Mouse (Mus musculus) urinary bladder, postnatal 25 days (tissue): Measurements from ENCODE around the gene Ctxn1.

Experiments
- DNase-seq: peaks from one replicate; pipeline ENCODE4 v3.0.0; 2022; ENCODE audit warnings: low spot score

The Ctxn1 gene

DNA sequence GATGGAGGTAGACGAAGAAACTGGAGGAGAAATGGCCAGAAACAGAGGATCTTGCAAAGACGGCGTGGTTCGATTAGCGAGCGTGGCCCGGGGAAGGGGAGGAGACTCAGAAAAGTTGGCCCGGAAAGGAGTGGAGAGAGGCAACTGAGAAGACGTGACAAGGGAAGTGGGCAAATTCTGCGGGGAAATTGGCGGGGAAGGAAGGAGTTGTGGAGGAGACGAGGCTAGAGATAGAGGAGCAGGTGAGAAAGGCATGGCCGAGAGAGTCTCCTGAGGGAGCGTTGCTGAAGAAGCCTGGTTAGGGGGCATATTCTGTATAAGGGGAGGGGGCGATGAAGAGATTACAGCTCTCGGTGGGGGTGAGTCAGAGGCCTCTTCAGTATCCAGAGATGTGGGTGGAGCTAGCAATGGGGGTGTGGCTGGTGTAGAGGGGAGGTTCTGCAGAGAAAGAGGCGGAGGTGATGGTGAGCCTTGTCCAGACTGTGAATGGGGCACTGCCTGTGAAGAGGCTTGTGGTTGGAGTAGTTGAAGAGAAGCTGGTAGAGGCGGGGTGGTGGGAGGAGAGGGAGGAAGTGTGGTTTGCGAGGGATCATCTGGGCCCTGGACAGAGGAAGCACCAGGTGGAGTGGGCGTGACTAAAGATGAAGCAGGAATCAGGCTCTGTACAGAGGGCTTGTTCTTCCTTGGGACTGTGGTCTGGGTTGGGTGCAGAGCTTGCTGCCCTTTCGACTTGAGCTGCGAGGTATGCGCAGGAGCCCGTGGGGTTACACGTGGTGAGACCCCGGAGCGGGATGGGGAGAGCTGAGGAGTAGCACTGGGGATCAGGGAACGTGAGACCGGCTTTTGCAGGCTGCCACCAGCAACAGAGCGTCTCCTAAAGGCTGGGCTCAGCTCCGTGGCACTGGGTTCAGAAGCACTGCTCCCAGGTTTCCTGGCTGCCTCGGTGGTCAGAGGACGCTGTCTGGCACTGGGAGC is 44.8 kb downstream of the Ctxn1 start:
- peak; percentile 62 for DNase-seq

DNA sequence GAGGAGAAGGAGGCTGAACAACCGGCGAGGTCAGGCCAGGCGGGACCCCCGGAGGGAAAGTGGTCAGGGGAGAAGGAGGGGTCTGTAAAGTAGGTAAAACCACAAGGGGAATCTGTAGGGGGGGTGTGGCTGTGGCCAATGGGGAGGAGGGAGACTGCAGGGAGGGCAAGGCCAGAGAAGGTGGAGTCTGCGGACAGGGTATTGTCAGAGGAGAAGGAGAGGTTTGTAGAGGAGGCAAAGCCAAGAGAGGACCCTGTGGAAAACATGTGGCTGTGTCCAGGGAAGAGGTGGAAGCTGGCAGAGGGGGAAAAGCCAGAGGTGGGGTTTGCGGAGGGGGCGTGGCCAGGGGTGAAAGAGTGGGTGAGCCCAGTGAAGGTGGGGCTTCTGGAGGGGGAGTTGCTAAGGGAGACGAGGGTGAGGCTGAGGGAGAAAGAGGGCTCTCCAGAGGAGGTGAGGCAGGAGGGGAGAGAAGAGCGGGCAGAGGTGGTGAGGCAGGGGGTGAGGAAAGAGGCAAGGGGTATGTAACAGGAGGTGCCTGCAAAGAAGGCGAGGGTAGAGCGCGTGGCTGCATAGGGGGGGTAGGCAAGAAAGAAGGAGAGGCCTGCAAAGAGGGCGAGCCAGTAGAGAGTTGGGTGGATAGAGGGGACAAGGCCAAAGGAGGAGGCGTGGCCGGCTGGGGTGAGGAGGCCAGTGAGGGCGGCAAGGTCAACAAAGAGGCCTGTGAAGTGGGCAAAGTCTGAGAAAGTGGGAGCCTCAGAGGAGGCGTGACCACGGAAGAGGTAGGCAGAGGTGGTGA is 45.7 kb downstream of the Ctxn1 start:
- DNase-seq, result peak; percentile 54

DNA sequence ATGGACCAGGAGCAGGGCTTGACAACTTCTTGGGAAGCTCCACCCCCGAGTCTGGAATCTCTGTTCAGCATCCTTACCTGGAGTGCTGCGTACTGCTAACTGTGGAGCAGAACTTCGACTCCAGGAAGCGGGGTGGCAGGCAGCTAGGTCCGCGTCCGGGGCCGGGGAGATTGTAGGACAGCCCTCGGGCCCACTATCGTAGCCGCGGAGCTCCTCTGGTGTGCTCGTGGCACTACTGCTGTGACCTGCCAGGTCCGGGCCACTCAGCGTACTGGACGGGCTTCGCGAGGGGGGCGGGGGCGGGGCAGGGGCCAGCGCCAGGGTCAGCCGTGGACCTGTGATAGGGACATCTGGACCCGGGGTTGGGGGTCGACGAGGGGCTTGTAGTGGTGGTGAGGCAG is 46.3 kb downstream of the Ctxn1 start:
- no peak for DNase-seq

DNA sequence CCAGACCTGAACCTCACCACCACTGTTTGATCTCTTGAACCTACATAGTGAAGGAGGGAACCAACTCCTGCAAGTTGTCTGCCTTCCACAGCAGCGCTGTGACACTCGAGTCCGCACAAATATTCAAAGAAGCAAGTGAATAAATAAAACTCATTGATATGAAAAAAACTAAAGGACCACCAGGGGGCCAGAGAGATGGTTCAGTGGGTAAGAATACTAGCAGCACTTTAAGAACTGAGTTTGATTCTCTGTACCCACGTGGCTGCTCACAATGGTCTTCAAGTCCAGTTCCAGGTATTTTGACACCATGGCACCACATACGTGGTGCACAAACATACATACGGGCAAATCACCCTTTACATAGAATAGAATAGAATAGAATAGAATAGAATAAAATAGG is 48.0 kb downstream of the Ctxn1 start:
- no peak for DNase-seq
